Mouse (Mus musculus) intestine, embryonic 14.5 days (tissue): ENCODE measurements at regions not wholly inside any gene's neighbourhood (a gene's known extent, or its start where the extent isn't known, plus 50 kb on each side); places are given as distances from the start of the nearest gene placed in this dataset.

Experiments
- ATAC-seq: fragments of 200-750 bp; cut with Nextera tagmentation; replicated peaks from 2 replicates; pipeline ENCODE4 v1.8.0; 2017; ENCODE audit warnings: low read depth, moderate number of reproducible peaks, moderate TSS enrichment, moderate library complexity; ENCODE audit not compliant: low FRiP score, low TSS enrichment
- DNase-seq: peaks from one replicate; pipeline ENCODE4 v3.0.0-alpha.2; 2018; ENCODE audit warnings: low spot score
- H3K27ac ChIP-seq: fragments of 300-500 bp; sonication (generic); 2 replicates; pipeline ENCODE4 v1.5.1; 2014; ENCODE audit warnings: low read depth, mild to moderate bottlenecking, control low read depth
- H3K27me3 ChIP-seq: fragments of 300-500 bp; sonication (generic); replicated peaks from 2 replicates; pipeline ENCODE4 v1.6.1; 2014; ENCODE audit warnings: low read length, control low read depth; ENCODE audit not compliant: control insufficient read depth, insufficient read depth
- H3K36me3 ChIP-seq: fragments of 300-500 bp; sonication (generic); 2 replicates; pipeline ENCODE4 v1.6.1; 2014; ENCODE audit warnings: low read length, control low read depth; ENCODE audit not compliant: control insufficient read depth, insufficient read depth
- H3K4me1 ChIP-seq: fragments of 300-500 bp; sonication (generic); replicated peaks from 2 replicates; pipeline ENCODE4 v1.6.1; 2014; ENCODE audit warnings: low read length, control low read depth, mixed read lengths; ENCODE audit not compliant: control insufficient read depth, insufficient read depth
- H3K4me2 ChIP-seq: fragments of 300-500 bp; sonication (generic); 2 replicates; pipeline ENCODE4 v1.6.1; 2014; ENCODE audit warnings: low read length
- H3K4me3 ChIP-seq: fragments of 300-500 bp; sonication (generic); 2 replicates; pipeline ENCODE4 v1.5.1; 2014; ENCODE audit warnings: low read depth, low read length, control low read depth, mixed read lengths
- H3K9ac ChIP-seq: fragments of 300-500 bp; sonication (generic); 2 replicates; pipeline ENCODE4 v1.6.1; 2014; ENCODE audit warnings: mild to moderate bottlenecking, low read length
- H3K9me3 ChIP-seq: fragments of 300-500 bp; sonication (generic); 2 replicates; pipeline ENCODE4 v1.6.1; 2016; ENCODE audit warnings: low read length, control low read depth; ENCODE audit not compliant: control insufficient read depth
- WGBS: fragments of 180-500 bp; shearing (Covaris S2); extraction: QIAGEN DNeasy Blood & Tissue Kit; methylation state at CpG from one replicate; pipeline ENCODE4 v1.1.7; 2014; 5-methylcytosine and 5-hydroxymethylcytosine counted together

- H3K27ac ChIP-seq = no peak overlapping the region
Measured at GRCm38 (mm10) chr16:46768376-46768775, 270.1 kb upstream of the Nectin3 start.

DNA sequence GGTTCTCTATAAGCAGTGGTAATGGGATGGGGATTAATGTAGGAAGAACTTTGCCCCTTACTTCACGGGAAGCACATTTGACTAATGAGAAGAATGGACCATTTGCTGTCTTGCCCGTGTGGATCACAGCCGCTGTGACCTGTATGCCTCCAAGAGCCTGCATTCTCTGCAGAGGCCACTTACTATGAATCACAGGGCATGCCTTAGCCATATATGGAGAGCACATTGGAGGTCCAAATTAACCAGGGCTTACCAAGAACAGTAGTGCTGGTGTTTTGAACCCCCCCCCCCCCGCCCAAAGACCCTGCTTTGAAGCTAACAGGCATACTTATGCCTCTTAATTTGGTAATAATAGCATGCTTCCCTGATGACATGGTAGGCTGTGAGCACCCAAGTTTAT lies 236.8 kb upstream of the Nectin3 start:
- H3K27ac ChIP-seq = no peak overlapping the region
- no peaks in the 10 kb centered on the region for H3K4me1 ChIP-seq
- H3K4me2 ChIP-seq = no peak overlapping the region
- WGBS = 61% methylated on average over 4 of the region's 4 CpGs
- no peaks in the 10 kb centered on the region for H3K36me3 ChIP-seq
- no peaks in the 10 kb centered on the region for H3K9me3 ChIP-seq
- H3K27me3 ChIP-seq = no peaks in the 10 kb centered on the region
- ATAC-seq = no peak
- no peak for DNase-seq
- H3K9ac ChIP-seq = no peak overlapping the region
- H3K4me3 ChIP-seq = no peak overlapping the region

More at GRCm38 (mm10) chr16:46768376-46768775, 270.1 kb upstream of the Nectin3 start:
- Histone ChIP-seq H3K9ac (no peak overlapping the region), H3K4me1 (no peaks in the 10 kb centered on the region), H3K9me3 (no peaks in the 10 kb centered on the region), H3K4me3 (no peak overlapping the region), H3K36me3 (no peaks in the 10 kb centered on the region), H3K27me3 (no peaks in the 10 kb centered on the region), H3K4me2 (no peak overlapping the region)
- WGBS = 58% methylated on average over 1 of the region's 1 CpGs
- no peak for DNase-seq
- ATAC-seq = no peak

- Histone ChIP-seq H3K4me2 (no peak overlapping the region), H3K9me3 (no peaks in the 10 kb centered on the region), H3K27me3 (no peaks in the 10 kb centered on the region), H3K9ac (no peak overlapping the region), H3K36me3 (no peaks in the 10 kb centered on the region), H3K4me3 (no peak overlapping the region), H3K27ac (no peak overlapping the region), H3K4me1 (no peaks in the 10 kb centered on the region)
- no peak for ATAC-seq
- no peak for DNase-seq
- WGBS = 71% methylated on average over 3 of the region's 3 CpGs
Measured at GRCm38 (mm10) chr16:46728424-46728823, 230.1 kb upstream of the Nectin3 start.

DNA sequence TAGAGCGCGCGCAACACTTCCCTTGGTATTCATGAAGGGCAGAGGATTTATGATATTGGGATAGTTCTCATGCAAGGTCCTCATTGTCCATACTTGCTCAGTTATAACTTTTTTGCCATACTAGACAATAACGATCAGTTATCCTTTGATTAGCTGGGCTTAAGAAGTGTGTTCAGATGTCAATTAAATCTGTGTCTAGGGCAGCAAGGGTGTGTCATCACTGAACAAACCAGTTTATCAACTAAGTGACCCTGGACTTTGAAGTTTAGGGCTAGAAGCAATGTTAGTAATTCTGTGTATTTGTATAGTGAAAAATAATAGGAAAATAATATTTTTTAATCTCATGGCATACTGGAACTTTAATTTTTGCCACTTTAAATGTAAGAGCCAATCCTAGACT lies 225.3 kb upstream of the Nectin3 start:
- Histone ChIP-seq H3K4me3 (no peak overlapping the region), H3K36me3 (no peaks in the 10 kb centered on the region), H3K9ac (no peak overlapping the region), H3K9me3 (no peaks in the 10 kb centered on the region), H3K4me2 (no peak overlapping the region), H3K27me3 (no peaks in the 10 kb centered on the region), H3K4me1 (no peaks in the 10 kb centered on the region), H3K27ac (no peak overlapping the region)
- no peak for ATAC-seq
- DNase-seq = no peak
- 88% methylated on average over 4 of the region's 4 CpGs for WGBS

DNA sequence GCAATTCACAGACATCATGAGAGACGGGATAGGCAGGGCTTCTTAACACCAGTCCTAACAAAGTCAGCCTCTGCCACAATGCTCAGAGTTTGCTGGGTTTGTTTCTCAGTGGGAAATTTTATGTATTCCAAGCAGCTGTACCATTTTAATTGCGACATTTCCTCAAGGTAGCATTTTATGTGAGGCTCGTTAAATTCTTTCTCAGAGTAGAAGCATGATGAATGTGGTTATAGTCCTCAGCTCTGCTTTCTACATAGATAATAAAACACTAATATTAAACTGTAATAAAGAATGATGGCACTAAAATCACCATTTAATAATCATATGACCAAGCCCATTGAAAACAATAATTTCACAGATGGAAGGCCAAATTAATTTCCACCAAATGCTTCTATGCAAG lies 181.5 kb upstream of the Nectin3 start:
- Histone ChIP-seq H3K9ac (no peak overlapping the region), H3K4me2 (no peak overlapping the region), H3K27me3 (no peaks in the 10 kb centered on the region), H3K4me1 (no peaks in the 10 kb centered on the region), H3K36me3 (no peaks in the 10 kb centered on the region), H3K9me3 (no peaks in the 10 kb centered on the region), H3K4me3 (no peak overlapping the region), H3K27ac (no peak overlapping the region)
- WGBS = 78% methylated on average over 3 of the region's 3 CpGs
- DNase-seq (no peak), ATAC-seq (no peak)

GRCm38 (mm10) chr16:46669590-46669989 lies 171.3 kb upstream of the Nectin3 start:
- Histone ChIP-seq H3K9me3 (no peaks in the 10 kb centered on the region), H3K36me3 (no peaks in the 10 kb centered on the region), H3K4me1 (no peaks in the 10 kb centered on the region), H3K27me3 (no peaks in the 10 kb centered on the region), H3K4me2 (no peak overlapping the region), H3K9ac (no peak overlapping the region), H3K4me3 (no peak overlapping the region), H3K27ac (no peak overlapping the region)
- ATAC-seq (no peak), DNase-seq (no peak)
- WGBS = 87% methylated on average over 3 of the region's 3 CpGs

DNA sequence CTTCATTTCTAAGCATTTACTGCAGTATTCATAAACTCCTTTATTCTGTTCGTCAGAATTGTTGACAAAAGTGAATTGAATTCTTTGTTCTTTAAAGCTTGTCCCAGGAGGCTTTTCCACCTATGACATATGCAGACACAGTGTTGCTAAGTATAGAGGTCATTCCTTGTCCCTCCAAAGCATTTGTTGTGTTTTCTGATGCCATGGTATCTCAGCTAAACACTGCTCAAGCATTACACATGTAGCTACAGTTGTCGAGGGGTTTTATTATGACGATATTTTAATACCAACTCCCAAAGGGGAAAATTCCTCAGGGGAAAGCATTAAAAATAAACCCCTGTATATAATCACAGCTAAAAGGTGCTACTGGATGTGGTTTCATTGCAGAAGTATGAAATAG lies 167.2 kb upstream of the Nectin3 start:
- no peak overlapping the region for H3K27ac ChIP-seq
- 88% methylated on average over 3 of the region's 3 CpGs for WGBS
- H3K9me3 ChIP-seq = no peaks in the 10 kb centered on the region
- ATAC-seq (no peak), DNase-seq (no peak)
- H3K9ac ChIP-seq = no peak overlapping the region
- H3K4me1 ChIP-seq = no peaks in the 10 kb centered on the region
- no peaks in the 10 kb centered on the region for H3K27me3 ChIP-seq
- H3K4me2 ChIP-seq = no peak overlapping the region
- no peak overlapping the region for H3K4me3 ChIP-seq
- H3K36me3 ChIP-seq = no peaks in the 10 kb centered on the region

DNA sequence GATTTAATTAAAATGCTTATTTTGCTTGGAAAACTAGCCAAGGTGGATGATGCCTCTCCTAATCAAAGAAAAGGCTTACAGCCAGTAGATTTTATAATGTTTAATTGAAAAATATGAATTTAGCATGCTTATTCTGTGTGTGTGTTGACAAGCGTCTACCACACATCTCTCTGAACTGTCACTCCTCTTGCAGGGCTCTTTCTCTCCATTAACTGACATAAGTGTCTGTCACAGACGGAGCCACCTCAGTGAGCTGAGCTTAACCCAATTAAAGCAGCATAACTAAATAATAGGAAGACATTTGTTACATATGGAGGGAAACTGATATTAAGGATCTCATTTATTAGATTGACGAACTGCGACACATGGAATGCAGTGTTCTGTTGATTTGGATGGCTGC lies 164.7 kb upstream of the Nectin3 start:
- ATAC-seq (no peak), DNase-seq (no peak)
- Histone ChIP-seq H3K9me3 (no peaks in the 10 kb centered on the region), H3K4me2 (no peak overlapping the region), H3K36me3 (no peaks in the 10 kb centered on the region), H3K4me1 (no peaks in the 10 kb centered on the region), H3K27ac (no peak overlapping the region), H3K9ac (no peak overlapping the region), H3K27me3 (no peaks in the 10 kb centered on the region), H3K4me3 (no peak overlapping the region)
- 88% methylated on average over 4 of the region's 4 CpGs for WGBS

- WGBS = 90% methylated on average over 4 of the region's 4 CpGs
- no peaks in the 10 kb centered on the region for H3K27me3 ChIP-seq
- no peak overlapping the region for H3K4me3 ChIP-seq
- H3K36me3 ChIP-seq = no peaks in the 10 kb centered on the region
- no peaks in the 10 kb centered on the region for H3K9me3 ChIP-seq
- ATAC-seq = no peak
- H3K27ac ChIP-seq = no peak overlapping the region
- no peak for DNase-seq
- H3K4me2 ChIP-seq = no peak overlapping the region
- H3K4me1 ChIP-seq = no peaks in the 10 kb centered on the region
- no peak overlapping the region for H3K9ac ChIP-seq
Measured at GRCm38 (mm10) chr16:46655041-46655440, 156.7 kb upstream of the Nectin3 start.
